Mouse (Mus musculus): Measurements from ENCODE around the gene Glis3.

The Glis3 gene

GRCm38 (mm10) chr19:28591736-28592477 is 88.0 kb downstream of the Glis3 start:
- DNase-seq (ENCODE audit: low spot score), result no peak

- DNase-seq (ENCODE audit: low spot score), result no peak
These were observed 99.4 kb downstream of the Glis3 start for GRCm38 (mm10) chr19:28580499-28580898.

DNA sequence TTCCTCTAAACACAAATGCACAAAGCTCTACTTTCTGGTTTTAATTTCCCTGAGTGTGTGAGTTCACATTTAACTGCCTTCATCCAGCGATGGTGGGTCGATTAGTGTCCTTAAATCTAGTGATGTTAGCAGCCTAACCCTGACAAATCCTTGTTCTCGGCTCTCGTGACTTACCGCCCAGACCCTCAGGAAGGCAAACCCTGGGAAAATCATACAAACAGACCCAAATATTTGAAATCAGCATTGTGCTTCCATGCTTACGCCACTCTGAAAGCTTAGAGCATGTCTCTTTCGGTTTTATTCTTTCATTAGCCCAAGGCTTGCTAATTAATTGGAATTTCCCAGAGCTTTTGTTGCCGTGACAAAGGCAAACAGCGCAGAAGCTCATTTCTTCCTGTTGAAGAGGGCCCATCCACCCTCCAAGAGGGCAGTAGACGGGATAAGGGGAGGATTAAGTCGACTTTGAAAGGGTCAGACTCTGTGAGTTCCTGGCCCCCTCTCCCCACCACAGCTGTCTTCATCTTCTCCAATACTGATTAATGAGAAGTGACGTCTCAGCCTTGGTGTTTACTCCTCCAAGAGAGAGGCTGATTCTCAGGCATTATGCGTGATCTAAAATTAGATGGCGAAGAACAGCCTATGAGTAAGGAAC is 100.0 kb downstream of the Glis3 start:
- no peak for DNase-seq (ENCODE audit: low spot score)

DNA sequence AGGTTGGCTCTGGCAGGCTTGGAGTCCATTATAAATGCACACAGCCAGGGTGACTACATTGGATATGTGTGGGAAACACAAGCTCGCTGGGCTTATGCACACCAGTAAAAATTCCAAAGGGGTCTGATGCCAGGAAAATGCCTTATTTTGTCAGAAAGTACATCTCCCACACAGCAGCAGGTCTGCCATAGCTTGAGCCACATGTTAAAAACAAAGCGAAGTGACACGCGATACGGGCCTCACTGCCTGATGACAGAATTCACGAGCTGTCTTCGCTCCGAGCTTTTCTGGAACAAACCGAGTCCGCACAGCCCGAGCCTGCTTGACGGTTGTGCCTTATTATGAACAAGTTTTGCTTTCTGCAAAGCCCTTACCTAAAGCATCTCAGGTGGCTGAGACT is 102.9 kb downstream of the Glis3 start:
- DNase-seq (ENCODE audit: low spot score), result no peak

DNA sequence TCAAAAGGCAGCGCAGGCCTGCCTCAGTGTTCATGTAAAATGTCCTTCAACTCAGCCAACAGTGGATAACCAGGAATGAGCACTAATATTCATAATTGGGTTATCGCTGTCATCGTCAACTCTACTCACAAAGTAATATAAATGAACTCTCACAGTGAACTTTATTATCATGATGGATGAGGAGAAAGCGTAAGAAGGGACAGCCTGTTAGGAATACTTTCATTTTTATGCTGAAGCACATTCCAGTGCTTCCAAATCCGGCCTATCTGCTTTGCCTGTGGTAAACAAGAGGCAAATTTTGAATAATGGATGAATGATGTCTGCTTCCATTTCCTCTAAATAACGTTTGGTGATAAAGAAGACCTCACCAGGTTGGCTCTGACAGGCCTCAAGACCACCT is 103.3 kb downstream of the Glis3 start:
- DNase-seq (ENCODE audit: low spot score), result no peak

- DNase-seq (ENCODE audit: low spot score), result no peak
These were observed 106.2 kb downstream of the Glis3 start for GRCm38 (mm10) chr19:28573641-28574040.

DNA sequence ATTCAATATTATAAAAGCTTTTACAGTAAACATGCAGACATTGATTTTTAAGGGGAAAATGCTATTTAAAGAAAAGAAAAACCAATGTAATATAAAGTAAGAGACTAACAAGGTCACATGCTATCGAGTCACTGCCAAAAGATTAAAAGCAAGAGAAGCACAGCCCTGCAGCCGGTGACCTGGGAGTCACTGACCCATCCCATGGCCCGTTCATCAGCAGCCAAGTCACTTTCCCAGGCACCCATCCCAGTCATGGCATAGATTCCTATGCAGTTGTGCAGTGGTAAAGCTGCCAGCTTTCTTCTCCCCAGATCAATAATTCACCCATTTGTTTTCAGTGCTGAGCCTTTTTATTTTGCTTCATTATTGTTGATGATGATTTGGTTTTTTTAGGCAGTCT is 110.0 kb downstream of the Glis3 start:
- no peak for DNase-seq (ENCODE audit: low spot score)

GRCm38 (mm10) chr19:28567100-28567499 is 112.8 kb downstream of the Glis3 start:
- no peak for DNase-seq (ENCODE audit: low spot score)

DNA sequence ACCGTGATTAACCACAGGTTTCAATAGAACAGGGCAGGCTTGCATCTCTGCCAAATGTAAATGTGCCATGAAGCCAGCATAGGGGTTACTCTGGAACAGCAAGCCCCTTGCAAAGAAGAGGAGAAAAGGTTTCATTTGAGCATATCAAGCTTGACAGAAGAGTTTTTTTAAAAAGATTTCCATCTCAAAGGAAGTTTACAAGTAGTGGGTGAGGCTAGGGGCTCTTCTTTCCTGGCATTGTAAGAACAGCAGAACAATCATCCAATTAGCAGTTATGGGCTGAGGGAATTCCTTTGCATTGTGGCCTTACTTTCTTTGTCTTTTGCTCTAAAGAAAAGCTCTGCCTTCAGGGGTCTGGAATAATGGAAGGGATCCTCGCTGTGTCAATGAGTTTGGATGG is 113.3 kb downstream of the Glis3 start:
- no peak for DNase-seq (ENCODE audit: low spot score)

- DNase-seq (ENCODE audit: low spot score), result no peak
These were observed 118.2 kb downstream of the Glis3 start for GRCm38 (mm10) chr19:28561697-28562002.

- DNase-seq (ENCODE audit: low spot score), result no peak
These were observed 118.8 kb downstream of the Glis3 start for GRCm38 (mm10) chr19:28560801-28561696.

- DNase-seq (ENCODE audit: low spot score), result no peak
These were observed 120.0 kb downstream of the Glis3 start for GRCm38 (mm10) chr19:28559836-28560235.

- DNase-seq (ENCODE audit: low spot score), result no peak
These were observed 120.5 kb downstream of the Glis3 start for GRCm38 (mm10) chr19:28559400-28559799.

DNA sequence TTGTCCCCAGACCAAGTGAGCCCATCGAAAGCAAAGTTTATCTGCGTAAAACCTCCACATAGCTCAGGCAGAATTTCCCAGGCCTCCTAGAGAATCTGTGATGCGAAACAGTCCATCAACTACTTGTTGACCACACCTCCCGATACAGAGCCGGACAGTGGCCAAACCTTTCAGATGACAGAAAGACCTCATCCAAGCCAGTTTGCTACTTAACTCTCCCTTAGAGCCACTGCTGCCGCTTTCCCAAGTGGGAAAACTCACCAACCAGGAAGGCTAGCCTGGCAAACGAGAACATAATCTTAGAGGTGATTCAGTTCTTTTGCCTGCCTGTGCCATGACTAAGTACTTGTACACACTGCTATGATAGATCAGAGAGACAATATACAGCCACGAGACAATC is 121.2 kb downstream of the Glis3 start:
- no peak for DNase-seq (ENCODE audit: low spot score)

DNA sequence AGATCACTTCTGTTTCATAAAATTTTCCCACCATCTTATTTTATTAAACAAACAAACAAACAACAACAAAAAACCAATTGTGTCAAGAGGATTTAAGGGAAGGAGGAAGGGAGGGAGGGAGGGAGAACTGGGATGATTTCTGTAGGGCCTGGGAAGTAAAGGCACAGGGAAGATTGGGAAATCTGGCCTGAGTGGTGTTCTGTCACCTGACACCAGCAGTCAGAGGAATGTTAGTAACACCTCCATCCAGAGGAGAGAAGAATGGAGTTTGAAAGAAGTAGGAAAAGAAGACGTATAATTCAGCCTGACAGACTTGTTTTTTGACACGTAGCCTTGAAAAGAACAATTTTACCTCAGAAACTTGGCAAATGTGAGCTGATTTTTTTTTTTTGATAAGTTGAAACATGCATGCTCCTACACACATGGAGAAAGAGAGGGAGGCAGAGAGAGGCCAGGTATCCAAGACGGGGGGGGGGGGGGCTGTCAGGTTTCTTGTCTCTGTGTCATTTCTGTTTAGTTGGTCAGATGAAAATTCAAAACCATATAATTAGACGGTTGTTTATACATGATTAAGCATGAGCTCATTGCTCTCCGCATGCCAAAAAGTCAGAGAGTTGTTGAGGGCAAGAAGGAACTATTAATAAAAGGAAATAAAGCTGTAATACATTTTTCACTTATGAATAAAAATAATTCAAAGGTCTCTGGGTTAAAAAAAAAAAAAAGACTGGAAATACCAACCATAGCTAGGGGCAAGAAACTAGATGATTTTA is 122.1 kb downstream of the Glis3 start:
- DNase-seq (ENCODE audit: low spot score), result no peak

GRCm38 (mm10) chr19:28555181-28555929 is 124.5 kb downstream of the Glis3 start:
- DNase-seq (ENCODE audit: low spot score), result no peak

DNA sequence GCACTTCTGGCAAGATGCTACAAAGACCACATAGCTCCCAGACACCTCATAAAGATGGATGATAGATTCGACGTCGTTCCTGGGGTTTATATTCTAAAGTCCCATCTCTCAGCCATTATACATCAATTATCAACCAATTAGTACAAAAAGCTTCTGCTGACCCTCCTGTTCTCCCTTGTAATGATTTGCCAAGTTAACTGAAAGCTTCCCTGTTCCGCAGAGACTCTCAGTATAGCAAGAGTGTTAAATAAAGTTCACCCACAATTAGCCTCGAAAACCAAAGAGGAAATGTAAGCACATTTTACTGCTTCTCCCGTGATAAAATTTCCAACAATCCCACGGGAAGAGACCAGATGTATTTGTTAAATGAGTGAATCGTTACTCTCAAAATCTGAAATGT is 129.3 kb downstream of the Glis3 start:
- no peak for DNase-seq (ENCODE audit: low spot score)

GRCm38 (mm10) chr19:28546933-28547332 is 132.9 kb downstream of the Glis3 start:
- no peak for DNase-seq (ENCODE audit: low spot score)

DNA sequence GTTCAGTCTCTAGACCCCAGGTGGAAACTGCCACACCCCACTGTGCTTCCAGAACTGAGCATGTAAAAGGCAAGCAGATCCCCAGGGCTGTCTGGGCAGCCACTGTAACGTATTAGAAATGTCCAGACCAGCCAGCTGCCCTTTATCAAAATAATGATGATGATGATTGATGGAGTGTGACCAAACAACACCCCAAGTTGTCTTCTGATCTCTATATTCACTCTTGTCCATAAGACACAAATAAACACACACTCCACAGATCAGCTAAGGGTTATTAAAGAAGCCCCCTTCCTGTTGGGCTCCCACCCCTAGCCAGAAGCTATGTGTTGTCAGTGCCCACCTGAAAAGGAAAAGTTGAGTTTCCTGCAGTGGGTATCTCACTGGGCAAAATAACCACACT is 134.4 kb downstream of the Glis3 start:
- no peak for DNase-seq (ENCODE audit: low spot score)

GRCm38 (mm10) chr19:28538813-28539212 is 141.1 kb downstream of the Glis3 start:
- no peak for DNase-seq (ENCODE audit: low spot score)

DNA sequence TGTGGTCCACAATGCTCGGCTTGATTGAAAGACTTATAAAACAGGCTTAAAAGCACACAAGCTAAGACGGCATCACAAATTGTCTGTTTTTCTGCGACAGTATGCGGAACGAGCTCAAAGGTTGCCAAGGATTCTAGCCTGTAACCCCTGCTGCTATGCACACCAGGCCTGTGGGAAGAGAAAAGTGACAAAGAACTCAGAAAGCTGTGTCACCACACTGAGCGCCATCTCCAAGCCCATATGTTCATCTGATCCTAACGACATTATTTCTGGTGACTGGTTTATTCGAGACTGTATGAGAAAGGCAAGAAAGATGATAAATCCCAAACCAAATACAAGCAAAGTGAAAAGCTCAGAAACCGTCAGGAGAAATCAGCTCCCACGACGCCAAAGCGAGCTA is 144.9 kb downstream of the Glis3 start:
- DNase-seq (ENCODE audit: low spot score), result no peak

DNA sequence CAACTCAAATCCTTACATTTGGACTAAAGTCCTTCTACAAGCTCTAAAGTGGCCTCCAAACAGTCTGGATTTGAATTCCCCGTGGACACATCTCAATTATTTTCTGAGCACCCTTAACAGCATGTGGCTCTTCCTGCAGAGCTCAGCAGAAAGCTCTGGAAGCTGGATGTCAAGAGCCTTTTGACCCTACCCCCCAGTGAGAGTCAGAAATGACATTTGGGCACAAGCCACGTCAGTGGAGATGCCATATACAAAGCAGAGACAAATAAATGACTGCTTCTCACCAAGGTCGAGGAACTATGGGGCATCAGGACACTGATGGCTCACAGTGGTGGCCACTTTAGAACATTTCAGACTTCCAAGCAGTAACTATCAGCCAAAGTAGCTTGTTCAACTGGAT is 146.3 kb downstream of the Glis3 start:
- no peak for DNase-seq (ENCODE audit: low spot score)
